In genomic region chr7:126668452-126668851, GRCm38 (mm10) we compare ENCODE assay signal across 13 mouse cellular contexts. TPM values are rescaled to one million over a fixed set of nuclear protein-coding genes. Genes with fewer than 3 reads are reported as not detected.
DNase-seq lines count a peak whose midpoint lies in the region; ATAC-seq and TF ChIP-seq lines count a peak whose summit lies in the region.
"Had no signal": no experiment of that assay in that cellular context is flagged by ENCODE, and none has a peak within 500 bp of the region (broad histone marks: within the 10 kb centered on the region; RNA-seq: fewer than 3 reads in every experiment).

No protein-coding gene starts in this region.

- H3K4me3 ChIP-seq in heart, embryonic 14.5 days (ENCODE audit: control insufficient read depth in 1 of 2, insufficient read depth in 1 of 2, low read depth in 1 of 2, low read length in 2 of 2), result no peak overlapping the region
- no peak overlapping the region for H3K4me3 ChIP-seq in lung, embryonic 15.5 days
- H3K4me3 ChIP-seq in lung, adult 2 months (replicated peaks; ENCODE audit: extremely low read depth, low read depth, low read length), result no peak overlapping the region
- H3K4me3 ChIP-seq: embryonic facial prominence, embryonic 12.5 days; limb, embryonic 12.5 days; midbrain, embryonic 10.5 days had no signal

- WGBS in heart, embryonic 14.5 days, result 74% methylated on average over 5 of the region's 5 CpGs
- 49% methylated on average over 5 of the region's 5 CpGs for WGBS in lung, embryonic 15.5 days
- 49% methylated on average over 5 of the region's 5 CpGs for WGBS in lung, adult 2 months

- peak overlapping the region; percentile 65 to 75 for H3K27ac ChIP-seq in heart, embryonic 14.5 days (replicated peaks in 1 of 2; ENCODE audit: control insufficient read depth in 1 of 2, insufficient read depth in 1 of 2, low read depth in 2 of 2, low read length in 2 of 2)
- H3K27ac ChIP-seq in lung, embryonic 15.5 days, result peak overlapping the region; percentile 73
- H3K27ac ChIP-seq: embryonic facial prominence, embryonic 12.5 days; limb, embryonic 12.5 days; midbrain, embryonic 10.5 days had no signal

- ATAC-seq in heart, embryonic 14.5 days (ENCODE audit: insufficient number of reproducible peaks, insufficient read depth, low FRiP score, low read depth), result peak; percentile 33; the same call in 1 of the 2 replicates
- ATAC-seq in lung, embryonic 15.5 days (ENCODE audit: borderline replicate concordance, extremely low read depth, low FRiP score, low TSS enrichment), result 0 out of 2 replicates have a peak, but pooled peaks have one; percentile 23
- peak; percentile 43 for ATAC-seq in granulocyte monocyte progenitor cell, adult 5-6 weeks (replicated peaks; ENCODE audit: poor library complexity, severe bottlenecking)
- 0 out of 2 replicates have a peak, but pooled peaks have one; percentile 31 for ATAC-seq in megakaryocyte, adult 5-6 weeks (ENCODE audit: poor library complexity, severe bottlenecking)
- ATAC-seq: forebrain, embryonic 16.5 days had no signal

- H3K27me3 ChIP-seq in heart, embryonic 14.5 days (ENCODE audit: control insufficient read depth, insufficient read depth, low read length), result no peaks in the 10 kb centered on the region
- H3K27me3 ChIP-seq in lung, embryonic 15.5 days, result no peaks in the 10 kb centered on the region
- H3K27me3 ChIP-seq: embryonic facial prominence, embryonic 12.5 days; limb, embryonic 12.5 days had no signal

- H3K9me3 ChIP-seq in heart, embryonic 14.5 days (ENCODE audit: control insufficient read depth, low read length), result no peaks in the 10 kb centered on the region
- H3K9me3 ChIP-seq in lung, embryonic 15.5 days, result no peaks in the 10 kb centered on the region
- H3K9me3 ChIP-seq: embryonic facial prominence, embryonic 12.5 days; limb, embryonic 12.5 days; midbrain, embryonic 10.5 days had no signal

- intact Hi-C loops in heart, postnatal 10 days (cut with DNase I), result no loop called here

- no peak for DNase-seq in heart, postnatal 10 days
- no peak for DNase-seq in lung, adult 2 months
- no peak for DNase-seq in frontal cortex, adult 2 months (ENCODE audit: extremely low spot score in 1 of 2, low spot score in 1 of 2)
- DNase-seq: cerebellum, adult 9-11 months; kidney, adult 18-20 months had no signal

- H3K4me2 ChIP-seq in heart, embryonic 14.5 days (ENCODE audit: low read length), result no peak overlapping the region
- no peak overlapping the region for H3K4me2 ChIP-seq in lung, embryonic 15.5 days
- H3K4me2 ChIP-seq: embryonic facial prominence, embryonic 12.5 days; limb, embryonic 12.5 days had no signal

- H3K4me1 ChIP-seq in heart, embryonic 14.5 days (ENCODE audit: control insufficient read depth in 2 of 2, insufficient read depth in 2 of 2, low read length in 2 of 2), result peaks cover 0 to 4% of the 10 kb centered on the region in 2 experiments; a peak in 2 of 4 replicates
- H3K4me1 ChIP-seq in lung, embryonic 15.5 days, result no peaks in the 10 kb centered on the region
- peaks cover 13% of the 10 kb centered on the region for H3K4me1 ChIP-seq in lung, adult 2 months (ENCODE audit: control insufficient read depth, insufficient read depth, low read length)
- H3K4me1 ChIP-seq: embryonic facial prominence, embryonic 12.5 days; limb, embryonic 12.5 days; midbrain, embryonic 10.5 days had no signal

- peaks cover 41% of the 10 kb centered on the region for H3K36me3 ChIP-seq in heart, embryonic 14.5 days (ENCODE audit: control insufficient read depth, insufficient read depth, low read length)
- H3K36me3 ChIP-seq in lung, embryonic 15.5 days, result peaks cover 31% of the 10 kb centered on the region; the same call in 1 of the 2 replicates

- no peak overlapping the region for H3K9ac ChIP-seq in heart, embryonic 14.5 days (ENCODE audit: low read length)
- no peak overlapping the region for H3K9ac ChIP-seq in lung, embryonic 15.5 days
- H3K9ac ChIP-seq: embryonic facial prominence, embryonic 12.5 days; limb, embryonic 12.5 days had no signal

- TF ChIP-seq CTCF in lung, adult 2 months (IDR thresholded peaks at IDR 0.05; ENCODE audit: insufficient read depth, low read length), result no peak

- TF ChIP-seq POLR2A in lung, adult 2 months (IDR thresholded peaks at IDR 0.05; ENCODE audit: borderline replicate concordance, extremely low read depth, low read depth, low read length), result no peak

RNA-seq across cellular contexts. Expression of gene Sult1a1, which starts 7.8 kb away (rescaled TPM):
- polyA plus RNA-seq in heart, embryonic 14.5 days (2014; fragmentation: Nextera tagmentation; extraction: Ambion mirVana), result 12.3 and 13.5 TPM in 2 replicates
- 10 to 100 TPM; 12.0 to 32.5 TPM for total RNA-seq in heart, postnatal 10 days (2021)
- polyA plus RNA-seq in lung, embryonic 15.5 days (2015; fragmentation: Nextera tagmentation; extraction: Ambion mirVana), result 5.9 and 6.8 TPM in 2 replicates
- 55.6 and 69.2 TPM in 2 replicates for polyA plus RNA-seq in lung, adult 2 months (2012; rRNA removed)
- total RNA-seq in granulocyte monocyte progenitor cell, adult 5-6 weeks (2014; fragmentation: Nextera tagmentation), result 0.85 TPM in 1 of 2 replicates, not detected in the other
- total RNA-seq in granulocyte monocyte progenitor cell, adult 5-6 weeks (2017), result 0.56 and 1.6 TPM in 2 replicates
- 4.8 and 6.6 TPM in 2 replicates for total RNA-seq in megakaryocyte, adult 5-6 weeks (2015)
- total RNA-seq in megakaryocyte, adult 5-6 weeks (2017), result 6.6 and 6.9 TPM in 2 replicates
- 10.7 and 11.1 TPM in 2 replicates for polyA plus RNA-seq in frontal cortex, adult 2 months (2012; rRNA removed)
- polyA plus RNA-seq: midbrain, embryonic 10.5 days had no signal

RNA-seq across cellular contexts. Expression of gene Sgf29, which starts 19.3 kb away (rescaled TPM):
- 22.4 and 30.2 TPM in 2 replicates for polyA plus RNA-seq in heart, embryonic 14.5 days (2014; fragmentation: Nextera tagmentation; extraction: Ambion mirVana)
- 10 to 100 TPM; 26.0 to 32.0 TPM for total RNA-seq in heart, postnatal 10 days (2021)
- 47.3 and 54.9 TPM in 2 replicates for polyA plus RNA-seq in lung, embryonic 15.5 days (2015; fragmentation: Nextera tagmentation; extraction: Ambion mirVana)
- 36.4 and 43.4 TPM in 2 replicates for polyA plus RNA-seq in lung, adult 2 months (2012; rRNA removed)
- 129 and 133 TPM in 2 replicates for total RNA-seq in granulocyte monocyte progenitor cell, adult 5-6 weeks (2014; fragmentation: Nextera tagmentation)
- 53.3 and 79.1 TPM in 2 replicates for total RNA-seq in granulocyte monocyte progenitor cell, adult 5-6 weeks (2017)
- total RNA-seq in megakaryocyte, adult 5-6 weeks (2015), result 42.1 and 55.6 TPM in 2 replicates
- 27.3 and 35.5 TPM in 2 replicates for total RNA-seq in megakaryocyte, adult 5-6 weeks (2017)
- polyA plus RNA-seq in frontal cortex, adult 2 months (2012; rRNA removed), result 40.2 and 44.8 TPM in 2 replicates

RNA-seq across cellular contexts. Expression of gene Bola2, which starts 26.7 kb away (rescaled TPM):
- polyA plus RNA-seq in heart, embryonic 14.5 days (2014; fragmentation: Nextera tagmentation; extraction: Ambion mirVana), result 91.7 and 102 TPM in 2 replicates
- total RNA-seq in heart, postnatal 10 days (2021), result 10 to 100 TPM; 50.7 to 59.8 TPM
- 105 and 119 TPM in 2 replicates for polyA plus RNA-seq in lung, embryonic 15.5 days (2015; fragmentation: Nextera tagmentation; extraction: Ambion mirVana)
- 38.2 and 39.6 TPM in 2 replicates for polyA plus RNA-seq in lung, adult 2 months (2012; rRNA removed)
- 151 and 195 TPM in 2 replicates for total RNA-seq in granulocyte monocyte progenitor cell, adult 5-6 weeks (2014; fragmentation: Nextera tagmentation)
- 135 and 158 TPM in 2 replicates for total RNA-seq in granulocyte monocyte progenitor cell, adult 5-6 weeks (2017)
- 49.8 and 60.5 TPM in 2 replicates for total RNA-seq in megakaryocyte, adult 5-6 weeks (2015)
- total RNA-seq in megakaryocyte, adult 5-6 weeks (2017), result 106 and 161 TPM in 2 replicates
- polyA plus RNA-seq in frontal cortex, adult 2 months (2012; rRNA removed), result 46.4 and 65.4 TPM in 2 replicates

RNA-seq across cellular contexts. Expression of gene Slx1b, which starts 27.1 kb away (rescaled TPM):
- 4.6 and 5.5 TPM in 2 replicates for polyA plus RNA-seq in heart, embryonic 14.5 days (2014; fragmentation: Nextera tagmentation; extraction: Ambion mirVana)
- 1 to 10 TPM; 6.1 to 8.0 TPM for total RNA-seq in heart, postnatal 10 days (2021)
- polyA plus RNA-seq in lung, embryonic 15.5 days (2015; fragmentation: Nextera tagmentation; extraction: Ambion mirVana), result 9.9 and 11.5 TPM in 2 replicates
- polyA plus RNA-seq in lung, adult 2 months (2012; rRNA removed), result 23.4 and 27.7 TPM in 2 replicates
- total RNA-seq in granulocyte monocyte progenitor cell, adult 5-6 weeks (2014; fragmentation: Nextera tagmentation), result 9.3 and 13.3 TPM in 2 replicates
- 5.4 and 6.3 TPM in 2 replicates for total RNA-seq in granulocyte monocyte progenitor cell, adult 5-6 weeks (2017)
- 4.1 and 6.0 TPM in 2 replicates for total RNA-seq in megakaryocyte, adult 5-6 weeks (2015)
- 4.7 and 5.9 TPM in 2 replicates for total RNA-seq in megakaryocyte, adult 5-6 weeks (2017)
- polyA plus RNA-seq in frontal cortex, adult 2 months (2012; rRNA removed), result 34.3 and 34.5 TPM in 2 replicates

RNA-seq across cellular contexts. Expression of gene Nupr1, which starts 37.8 kb away (rescaled TPM):
- 7.4 and 10.9 TPM in 2 replicates for polyA plus RNA-seq in heart, embryonic 14.5 days (2014; fragmentation: Nextera tagmentation; extraction: Ambion mirVana)
- 10 to 100 TPM in 1 of 2 experiments, 1 to 10 TPM in 1; 7.2 to 10.5 TPM for total RNA-seq in heart, postnatal 10 days (2021)
- polyA plus RNA-seq in lung, embryonic 15.5 days (2015; fragmentation: Nextera tagmentation; extraction: Ambion mirVana), result 23.4 and 30.0 TPM in 2 replicates
- 48.1 and 102 TPM in 2 replicates for polyA plus RNA-seq in lung, adult 2 months (2012; rRNA removed)
- total RNA-seq in granulocyte monocyte progenitor cell, adult 5-6 weeks (2014; fragmentation: Nextera tagmentation), result 0.92 and 1.3 TPM in 2 replicates
- 1.7 TPM in 1 of 2 replicates, not detected in the other for total RNA-seq in granulocyte monocyte progenitor cell, adult 5-6 weeks (2017)
- 54.7 and 61.4 TPM in 2 replicates for total RNA-seq in megakaryocyte, adult 5-6 weeks (2015)
- 108 and 126 TPM in 2 replicates for total RNA-seq in megakaryocyte, adult 5-6 weeks (2017)
- polyA plus RNA-seq in frontal cortex, adult 2 months (2012; rRNA removed), result 23.9 and 31.7 TPM in 2 replicates
